Mouse (Mus musculus) heart, adult 11 months (tissue): Measurements from ENCODE around the gene Ppy.

Experiments used
- DNase-seq: peaks from one replicate; pipeline ENCODE4 v3.0.0; 2022

Ppy gene

DNA sequence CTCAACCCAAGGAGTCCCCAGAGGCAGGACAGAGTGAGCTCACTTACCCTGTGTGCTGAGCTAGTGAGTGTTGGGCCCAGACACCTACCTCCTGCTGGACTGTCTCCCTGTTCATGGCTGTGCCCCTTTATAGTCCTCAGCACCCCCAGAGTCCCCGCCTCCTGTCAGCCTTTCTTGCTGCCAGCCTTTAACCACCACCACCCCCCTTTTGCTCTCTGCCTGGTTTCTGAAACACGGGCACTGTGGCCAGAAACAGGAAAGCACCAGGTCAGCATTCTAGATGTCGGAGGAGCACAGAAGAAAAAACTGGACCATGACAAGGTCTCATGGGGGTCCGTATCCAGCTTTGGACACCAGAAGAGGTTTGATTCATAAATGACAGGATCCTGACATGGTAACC, at the start of gene Ppy:
TSS of gene Ppy (minus strand) at position 101 of the 400 bp plus-strand sequence.
- no peak for DNase-seq

- DNase-seq = no peak
Measured at GRCm38 (mm10) chr11:102147213-102147989, 46.3 kb upstream of the Ppy start.

DNA sequence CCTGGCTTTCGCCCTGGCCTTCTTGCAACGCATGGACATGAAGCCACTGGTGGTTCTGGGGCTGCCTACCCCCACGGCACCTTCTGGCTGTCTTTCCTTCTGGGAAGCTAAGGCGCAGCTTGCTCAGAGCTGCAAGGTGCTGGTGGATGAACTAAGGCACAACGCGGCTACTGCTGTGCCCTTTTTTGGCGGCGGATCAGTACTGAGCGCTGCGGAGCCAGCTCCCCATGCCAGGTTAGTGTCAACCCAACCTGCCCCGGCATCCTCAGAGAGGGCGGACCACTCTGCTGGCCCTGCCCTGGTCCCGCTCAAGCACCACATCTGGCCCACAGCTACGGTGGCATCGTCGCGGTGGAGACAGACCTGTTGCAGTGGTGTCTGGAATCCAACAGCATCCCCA, 45.4 kb upstream of the Ppy start:
- no peak for DNase-seq

GRCm38 (mm10) chr11:102146005-102146404, 44.9 kb upstream of the Ppy start:
- no peak for DNase-seq

- DNase-seq = no peak
Measured at GRCm38 (mm10) chr11:102145471-102146001, 44.4 kb upstream of the Ppy start, which contains the start of gene Nags. Nags (plus strand) TSS chr11:102145513.

DNA sequence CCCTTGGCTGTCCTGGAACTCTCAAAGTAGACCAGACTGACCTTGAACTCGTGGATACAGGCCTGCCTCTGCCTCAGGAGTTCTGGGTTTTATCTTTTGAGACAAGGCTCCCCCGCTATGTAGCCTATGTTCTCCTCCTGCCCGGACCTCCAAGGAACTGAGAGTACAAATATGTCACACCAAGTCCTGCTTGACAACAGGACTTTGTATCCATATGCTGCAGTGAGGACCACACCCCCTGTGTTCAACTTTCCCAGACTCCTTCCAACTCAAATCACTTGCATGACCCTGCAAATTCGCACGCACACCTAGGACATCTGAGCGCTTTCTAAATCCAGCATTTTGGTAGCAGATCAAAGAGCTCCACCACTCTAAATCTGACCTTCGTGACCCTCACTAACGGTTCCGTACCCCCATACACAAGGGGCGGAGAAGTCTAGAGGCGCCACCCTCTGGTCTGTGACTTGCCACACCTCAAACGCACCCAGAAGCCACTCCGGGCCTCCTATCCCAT, 43.9 kb upstream of the Ppy start:
- DNase-seq = no peak

DNA sequence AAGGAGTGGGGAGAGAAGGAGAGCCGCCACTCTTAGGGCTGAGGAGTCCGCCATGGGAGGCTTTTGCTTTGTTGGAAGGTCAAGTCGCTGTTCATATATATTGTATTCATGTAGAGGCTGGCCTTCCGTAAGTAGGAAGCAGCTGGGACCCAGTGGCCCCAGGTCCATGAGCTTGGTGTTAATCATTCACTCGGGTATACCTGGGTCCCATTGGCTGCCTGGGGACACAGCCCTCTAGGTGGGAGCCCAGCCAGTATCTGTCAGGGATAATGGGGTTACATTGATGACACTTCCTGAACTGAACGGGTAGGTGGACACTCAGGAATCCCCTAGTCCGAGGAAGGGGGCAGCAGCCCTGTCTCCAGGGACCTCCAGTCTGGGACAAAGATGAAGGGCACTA, 41.2 kb upstream of the Ppy start:
- DNase-seq = no peak

DNA sequence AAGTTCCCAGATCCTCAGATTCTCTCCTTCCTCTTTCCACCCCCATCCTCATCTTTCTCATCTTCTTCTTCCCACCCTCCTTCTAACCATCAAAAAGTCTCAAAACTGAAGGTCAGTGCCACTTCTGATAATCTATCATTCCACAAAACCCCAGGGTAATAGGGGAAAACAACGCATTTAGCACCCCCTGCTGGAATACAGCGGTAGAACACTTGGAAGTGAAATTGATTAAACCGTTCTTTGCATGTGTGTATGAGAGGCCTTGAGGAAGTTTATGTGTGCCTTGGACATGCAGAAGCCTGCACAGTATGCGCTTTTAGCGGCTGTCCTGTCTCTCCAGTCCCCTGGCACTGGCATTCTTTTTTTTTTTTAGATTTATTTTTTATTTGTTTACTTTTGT, 39.4 kb upstream of the Ppy start:
- no peak for DNase-seq

GRCm38 (mm10) chr11:102138447-102138740, 37.3 kb upstream of the Ppy start:
- DNase-seq = peak; percentile 94

GRCm38 (mm10) chr11:102137625-102138446, 36.7 kb upstream of the Ppy start:
- peak; percentile 92 for DNase-seq

GRCm38 (mm10) chr11:102134516-102134915, 33.4 kb upstream of the Ppy start:
- DNase-seq = no peak

DNA sequence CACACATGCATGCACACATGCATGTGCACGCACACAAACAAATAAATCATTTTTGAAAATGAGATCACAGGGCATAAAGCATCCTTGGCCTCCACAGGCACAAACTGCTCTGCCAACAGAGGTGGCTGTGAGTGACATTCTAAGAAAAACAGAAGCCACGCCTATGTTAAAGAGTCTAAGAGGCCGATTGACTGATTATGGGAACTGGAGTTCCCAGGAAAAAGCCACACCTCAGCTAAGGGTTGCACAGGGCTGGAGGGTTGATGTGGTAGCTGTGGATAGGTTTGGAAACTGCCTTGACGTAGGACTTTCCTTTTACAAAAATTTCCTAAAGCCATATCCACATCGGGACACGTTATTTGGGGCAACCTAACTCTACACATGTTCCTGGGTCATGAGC, 16.3 kb upstream of the Ppy start:
- no peak for DNase-seq

DNA sequence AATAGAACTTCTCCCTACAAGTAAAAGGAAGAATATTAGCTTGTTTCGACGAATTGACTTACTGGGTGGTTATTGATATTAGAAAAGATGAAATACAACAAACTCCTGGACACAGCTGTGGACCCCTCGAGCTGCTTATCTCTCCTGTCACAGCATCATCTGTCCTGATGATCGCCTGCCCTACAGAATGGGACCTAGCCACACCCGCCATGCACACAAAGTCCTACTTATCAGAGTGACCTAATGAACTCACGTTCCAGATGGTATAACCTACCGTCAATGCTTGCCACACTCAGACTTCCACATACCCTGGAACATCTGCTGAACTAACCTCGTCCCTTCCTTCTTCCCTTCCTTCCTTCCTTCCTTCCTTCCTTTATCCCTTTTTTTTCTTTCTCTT, 15.1 kb upstream of the Ppy start:
- DNase-seq = no peak

DNA sequence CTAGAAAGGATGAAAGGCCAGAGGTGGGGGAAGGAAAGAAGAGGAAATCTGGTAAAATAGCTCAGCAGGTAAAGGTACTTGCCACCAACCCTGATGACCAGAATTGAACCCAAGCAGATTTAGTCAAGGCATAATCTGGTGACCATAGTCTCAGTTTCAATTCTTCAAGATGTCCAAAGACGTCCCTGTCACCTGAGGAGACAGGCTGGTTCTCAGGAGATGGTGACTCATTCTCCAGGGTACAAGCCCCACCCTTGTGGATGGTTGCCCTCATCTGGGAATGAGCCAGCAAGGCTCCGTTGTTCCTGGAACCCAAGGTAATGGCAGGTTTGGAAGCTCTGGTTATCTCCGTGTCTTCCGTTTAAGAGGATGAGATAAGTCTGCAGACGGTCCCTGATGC, 10.5 kb upstream of the Ppy start:
- no peak for DNase-seq

DNA sequence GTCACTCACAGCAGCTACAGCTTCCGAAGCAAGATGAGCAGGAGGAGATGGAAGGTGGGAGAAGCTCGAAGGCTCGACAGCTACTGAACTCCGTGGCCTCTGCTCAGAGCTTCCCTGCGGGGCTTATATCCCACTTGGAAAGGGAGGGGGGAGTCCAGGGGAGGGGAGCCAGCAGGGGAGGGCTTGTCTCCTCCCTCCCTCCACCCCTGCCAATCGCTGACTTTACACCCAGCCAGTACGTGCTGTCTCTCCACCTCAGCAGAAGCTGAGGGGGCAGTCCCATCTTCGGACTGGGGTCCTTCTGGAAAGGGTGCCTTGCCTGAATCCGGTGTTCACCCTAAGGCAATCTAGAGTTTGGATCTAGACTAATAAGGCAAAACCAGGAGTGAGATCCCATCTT, 6.6 kb upstream of the Ppy start, which contains the start of gene Pyy:
TSS of gene Pyy (minus strand) at position 101 of the 400 bp plus-strand sequence.
- no peak for DNase-seq

GRCm38 (mm10) chr11:102106911-102107310, 5.8 kb upstream of the Ppy start:
- DNase-seq = no peak

- no peak for DNase-seq
Measured at GRCm38 (mm10) chr11:102102485-102103258, 1.6 kb upstream of the Ppy start.

DNA sequence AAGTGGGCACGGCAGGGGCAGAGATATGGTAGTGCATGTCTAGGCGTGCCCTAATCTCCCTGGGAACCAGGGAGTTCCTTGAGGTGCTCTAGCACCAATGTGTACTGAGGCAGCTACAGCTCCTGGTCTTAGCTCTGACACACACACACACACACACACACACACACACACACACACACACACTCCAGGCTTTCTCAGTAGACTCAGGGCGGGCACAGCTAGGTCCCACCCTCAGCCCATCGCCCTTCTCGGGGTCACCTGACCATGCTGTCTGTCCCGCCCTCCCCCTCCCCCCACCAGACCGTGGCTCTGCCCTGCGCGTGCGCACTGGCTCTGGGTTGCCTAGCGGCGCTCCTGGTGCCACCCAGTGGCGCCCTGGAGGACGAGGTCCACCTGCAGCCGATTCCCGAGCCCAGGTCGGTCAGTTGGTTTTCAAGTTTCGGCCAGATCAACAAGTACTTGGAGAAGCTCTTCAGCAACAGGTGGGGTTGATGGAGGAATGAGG, 4.2 kb downstream of the Ppy start:
- peak; percentile 96 for DNase-seq

DNA sequence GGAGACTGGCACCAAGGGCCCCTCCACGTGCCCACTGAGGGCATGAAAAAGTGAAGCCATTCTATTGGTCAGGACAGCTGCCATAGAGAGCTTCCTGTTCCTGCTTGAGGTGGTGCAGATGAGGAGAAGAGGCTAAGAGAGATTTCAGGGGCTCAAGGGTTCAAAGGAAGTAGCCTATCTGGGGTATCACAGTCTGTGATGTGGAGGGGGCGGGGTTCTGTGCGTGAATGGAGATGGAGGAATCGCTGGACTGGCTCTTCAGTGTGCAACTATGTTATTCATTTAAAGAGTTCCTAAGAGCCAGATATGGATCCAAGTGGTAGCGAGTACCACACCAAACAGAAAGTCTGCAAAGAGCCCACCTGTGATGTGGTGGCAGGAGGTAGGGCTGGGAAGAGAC, 4.7 kb downstream of the Ppy start:
- no peak for DNase-seq

DNA sequence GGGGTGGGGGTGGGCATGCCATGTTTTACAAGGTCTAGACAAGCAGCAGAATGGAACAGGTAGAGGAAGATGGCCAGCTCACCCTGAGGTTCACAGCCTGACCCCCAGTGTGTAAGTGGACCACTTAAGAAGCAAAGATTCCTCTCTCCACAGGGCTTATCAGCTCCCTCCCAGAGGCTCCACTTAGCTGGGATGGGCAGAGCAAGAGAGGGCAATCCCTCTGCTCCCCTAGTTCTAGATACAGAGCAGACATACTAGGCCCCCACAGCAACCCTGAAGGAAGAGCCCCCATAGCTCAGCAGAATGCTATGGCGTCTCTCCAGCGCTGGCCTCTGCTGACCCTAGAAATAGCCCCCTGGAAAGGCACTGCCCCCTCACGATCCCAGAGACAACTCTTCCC, 5.4 kb downstream of the Ppy start:
- no peak for DNase-seq

DNA sequence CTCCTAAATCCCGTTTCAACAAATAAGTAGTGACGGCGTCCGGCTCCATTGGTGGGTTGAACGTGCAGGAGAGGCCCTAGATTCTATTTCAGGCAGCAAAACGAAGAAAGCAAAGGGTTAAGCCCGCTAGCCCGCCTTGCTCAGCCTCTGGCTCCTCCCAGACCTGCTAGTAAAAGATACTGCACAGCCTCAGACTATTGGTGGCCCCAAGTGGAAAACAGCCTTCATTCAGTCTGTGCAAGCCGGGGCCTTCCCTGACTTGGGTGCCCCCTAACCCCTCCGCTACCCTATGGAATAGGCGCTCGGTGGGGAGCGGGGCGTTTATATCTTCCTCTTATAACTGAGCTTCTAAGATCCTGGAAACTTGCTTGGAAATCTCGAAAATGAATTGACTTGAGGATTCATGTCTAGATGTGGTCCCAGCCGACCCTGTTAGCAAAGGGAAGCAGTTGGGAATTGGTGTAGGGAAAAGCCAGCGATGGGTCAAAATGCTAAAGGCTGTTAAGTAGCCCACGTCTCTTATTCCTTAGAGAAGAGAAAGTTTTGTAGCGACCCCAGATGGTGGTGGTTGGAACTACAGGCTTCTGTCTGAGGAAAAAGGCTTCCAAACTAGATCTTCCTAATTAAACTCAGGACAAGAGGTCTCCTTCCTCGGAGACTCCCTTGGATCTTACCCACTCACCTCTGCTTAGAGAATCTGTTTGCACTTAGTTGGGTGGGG, 11.9 kb downstream of the Ppy start:
- DNase-seq = peak; percentile 94
